Mouse (Mus musculus) liver, embryonic 14.5 days (tissue): ENCODE data around the gene Dlx2. TPM values are rescaled to one million over a fixed set of nuclear protein-coding genes. Genes with fewer than 3 reads are reported as not detected.

Experiments used
- ATAC-seq: fragments of 200-750 bp; cut with Nextera tagmentation; 2 replicates; pipeline ENCODE4 v1.8.0; 2017; ENCODE audit warnings: moderate number of reproducible peaks, mild to moderate bottlenecking, moderate library complexity; ENCODE audit not compliant: insufficient read depth
- DNase-seq, 3 experiments: peaks; one replicate each; pipeline ENCODE4 v3.0.0-alpha.2; 2012 to 2013; ENCODE audit warnings: low read depth in 3 of 3, low spot score in 3 of 3
- H3K27ac ChIP-seq: fragments of 300-500 bp; sonication (generic); 2 replicates; pipeline ENCODE4 v1.5.1; 2014; ENCODE audit warnings: moderate library complexity, mild to moderate bottlenecking, control low read depth, inconsistent platforms
- H3K27me3 ChIP-seq: fragments of 300-500 bp; sonication (generic); 2 replicates; pipeline ENCODE4 v1.6.1; 2014; ENCODE audit warnings: mild to moderate bottlenecking, low read length, moderate library complexity; ENCODE audit not compliant: control insufficient read depth, insufficient read depth
- H3K36me3 ChIP-seq: fragments of 300-500 bp; sonication (generic); replicated peaks from 2 replicates; pipeline ENCODE4 v1.6.1; 2014; ENCODE audit warnings: low read depth; ENCODE audit not compliant: control insufficient read depth, insufficient read depth
- H3K4me1 ChIP-seq, 2 experiments: fragments of 200-500 bp in 1 of 2; fragments of 300-500 bp in 1 of 2; sonication (generic) in 1 of 2; replicated peaks; 2 replicates each; pipeline ENCODE4 v1.6.1; 2012 to 2014; ENCODE audit warnings: antibody characterized with exemption in 1 of 2, inconsistent platforms in 1 of 2, low read length in 1 of 2; ENCODE audit not compliant: control insufficient read depth in 2 of 2, insufficient read depth in 2 of 2
- H3K4me2 ChIP-seq: fragments of 300-500 bp; sonication (generic); 2 replicates; pipeline ENCODE4 v1.6.1; 2014; ENCODE audit warnings: low read depth, mild to moderate bottlenecking, control low read depth, moderate library complexity
- H3K4me3 ChIP-seq, 2 experiments: fragments of 200-500 bp in 1 of 2; fragments of 300-500 bp in 1 of 2; sonication (generic) in 1 of 2; 2 replicates each; pipeline ENCODE4 v1.5.1; 2012 to 2014; ENCODE audit warnings: low read depth in 2 of 2, low read length in 2 of 2, mild to moderate bottlenecking in 2 of 2, control low read depth in 1 of 2, inconsistent platforms in 1 of 2, moderate library complexity in 1 of 2; ENCODE audit not compliant: insufficient read depth in 1 of 2
- H3K9ac ChIP-seq: fragments of 300-500 bp; sonication (generic); replicated peaks from 2 replicates; pipeline ENCODE4 v1.6.1; 2014; ENCODE audit warnings: mild to moderate bottlenecking, control low read depth, moderate library complexity
- H3K9me3 ChIP-seq: fragments of 300-500 bp; sonication (generic); 2 replicates; pipeline ENCODE4 v1.6.1; 2016; ENCODE audit warnings: low read length, mixed read lengths; ENCODE audit not compliant: control insufficient read depth
- CTCF ChIP-seq: IDR thresholded peaks from 2 replicates; pipeline ENCODE4 v1.5.1; 2016; ENCODE audit warnings: antibody characterized with exemption, low read depth, control low read depth
- EP300 ChIP-seq: IDR thresholded peaks from 2 replicates; pipeline ENCODE4 v1.6.1; 2016; ENCODE audit warnings: antibody characterized with exemption, low read depth
- WGBS: fragments of 180-500 bp; shearing (Covaris S2); extraction: QIAGEN DNeasy Blood & Tissue Kit; methylation state at CpG from one replicate; pipeline ENCODE4 v1.1.7; 2014; ENCODE audit not compliant: insufficient replicate concordance; 5-methylcytosine and 5-hydroxymethylcytosine counted together
- polyA plus RNA-seq, 2 experiments: library from polyadenylated mRNA; depleted of rRNA in 1 of 2; stranded (reverse) in 1 of 2; unstranded in 1 of 2; fragments of >200 nt; fragmentation: Nextera tagmentation in 1 of 2; extraction: Ambion mirVana in 1 of 2; gene quantifications; 2 replicates each; pipeline versions ENCODE4 v1.2.1 to v1.2.3; 2012 to 2014

Gene Dlx2
- polyA plus RNA-seq, 2 experiments, result 0.01 TPM; not detected in 1

GRCm38 (mm10) chr2:71528014-71528713 is 18.4 kb downstream of the Dlx2 start, which contains the start of gene Dlx1:
Gene Dlx1, plus strand, starts transcription at chr2:71528113.
- no peaks in the 10 kb centered on the region for H3K9me3 ChIP-seq
- no peak within 1 kb of the TSS for H3K27ac ChIP-seq
- no peaks in the 10 kb centered on the region for H3K4me1 ChIP-seq
- H3K4me3 ChIP-seq, result peak within 1 kb of the TSS in 1 of 2 experiments; percentile 31; a peak in 2 of 4 replicates
- TF ChIP-seq EP300, result no peak
- no peak for TF ChIP-seq CTCF
- peak within 1 kb of the TSS; percentile 60 for H3K4me2 ChIP-seq
- no peak within 1 kb of the TSS for H3K9ac ChIP-seq
- ATAC-seq, result no peak
- no peak for DNase-seq
- H3K27me3 ChIP-seq, result peaks cover 99% of the 10 kb centered on the region
- H3K36me3 ChIP-seq, result no peaks in the 10 kb centered on the region
- WGBS, result 3% methylated on average over 26 of the region's 26 CpGs

DNA sequence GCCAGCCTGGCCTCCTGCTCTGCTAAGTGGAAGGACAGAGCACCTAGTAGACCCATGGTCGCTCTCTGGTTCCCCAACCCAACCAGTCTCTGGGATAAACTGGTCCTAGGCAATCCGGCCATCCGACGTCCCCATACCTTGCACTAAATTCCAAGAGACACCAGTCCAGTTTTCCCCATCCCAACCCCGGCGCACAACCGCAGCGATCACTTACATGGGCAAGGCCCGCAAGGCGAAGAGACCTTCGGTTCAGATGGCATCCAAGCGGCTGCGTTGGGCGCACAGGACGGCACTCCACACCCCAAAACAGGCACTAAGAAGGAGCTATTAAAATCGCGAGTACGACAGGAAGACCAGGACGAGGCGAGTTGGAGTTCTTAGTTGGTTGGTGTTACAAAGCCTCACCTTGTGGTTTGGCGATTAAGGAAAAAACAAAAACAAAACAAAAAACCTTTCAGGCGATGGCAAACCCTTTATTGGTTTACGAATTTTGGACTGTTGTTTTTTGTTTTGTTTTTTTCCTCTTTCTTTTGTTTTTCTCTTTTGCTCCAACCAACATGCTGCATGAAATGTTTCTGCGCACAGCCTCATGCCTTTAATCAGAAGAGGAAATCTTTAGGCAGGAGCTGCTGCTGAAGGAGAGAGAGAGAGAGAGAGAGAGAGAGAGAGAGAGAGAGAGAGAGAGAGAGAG is 19.1 kb downstream of the Dlx2 start:
- Histone ChIP-seq H3K9ac (no peak overlapping the region), H3K9me3 (no peaks in the 10 kb centered on the region), H3K27ac (no peak overlapping the region), H3K4me2 (no peak overlapping the region), H3K27me3 (peaks cover 95% of the 10 kb centered on the region), H3K4me3 (no peak overlapping the region), H3K36me3 (no peaks in the 10 kb centered on the region), H3K4me1 (no peaks in the 10 kb centered on the region; a peak in 1 of 4 replicates)
- ATAC-seq, result no peak
- DNase-seq, result no peak
- 5% methylated on average over 24 of the region's 24 CpGs for WGBS
- no peak for TF ChIP-seq CTCF
- TF ChIP-seq EP300, result no peak

- no peaks in the 10 kb centered on the region; a peak in 1 of 4 replicates for H3K4me1 ChIP-seq
- H3K27ac ChIP-seq, result no peak overlapping the region
- H3K9me3 ChIP-seq, result no peaks in the 10 kb centered on the region
- DNase-seq (no peak), ATAC-seq (no peak)
- peaks cover 88% of the 10 kb centered on the region for H3K27me3 ChIP-seq
- no peak overlapping the region for H3K4me3 ChIP-seq
- H3K4me2 ChIP-seq, result no peak overlapping the region
- H3K36me3 ChIP-seq, result no peaks in the 10 kb centered on the region
- 4% methylated on average over 10 of the region's 10 CpGs for WGBS
- TF ChIP-seq CTCF, result no peak
- no peak for TF ChIP-seq EP300
- no peak overlapping the region for H3K9ac ChIP-seq
Observed at GRCm38 (mm10) chr2:71526595-71527322, 19.8 kb downstream of the Dlx2 start.

DNA sequence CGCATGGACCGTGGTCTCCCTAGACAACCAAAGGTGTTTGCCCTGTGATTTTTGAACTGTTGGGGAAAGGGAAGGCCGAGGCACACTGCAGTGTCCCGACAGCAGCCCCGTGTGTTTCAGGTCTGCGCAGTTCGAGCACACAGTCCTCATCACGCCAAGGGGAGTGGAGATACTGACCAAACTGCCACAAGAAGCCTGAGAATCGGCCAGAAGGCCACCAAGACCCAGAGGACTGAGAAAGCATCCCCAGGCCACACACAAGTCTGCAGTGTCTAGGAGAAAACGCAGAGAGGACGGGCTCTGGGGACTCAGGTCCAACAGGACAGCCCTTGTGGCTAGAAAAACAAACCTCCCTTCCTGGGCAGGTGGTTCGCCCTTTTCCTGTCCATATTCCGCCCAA is 21.8 kb downstream of the Dlx2 start:
- H3K27me3 ChIP-seq, result peaks cover 68% of the 10 kb centered on the region
- H3K27ac ChIP-seq, result no peak overlapping the region
- H3K4me1 ChIP-seq, result no peaks in the 10 kb centered on the region; a peak in 1 of 4 replicates
- H3K36me3 ChIP-seq, result no peaks in the 10 kb centered on the region
- H3K4me2 ChIP-seq, result no peak overlapping the region
- no peak overlapping the region for H3K4me3 ChIP-seq
- WGBS, result 34% methylated on average over 13 of the region's 13 CpGs
- ATAC-seq, result no peak
- DNase-seq, result no peak
- no peaks in the 10 kb centered on the region for H3K9me3 ChIP-seq
- no peak overlapping the region for H3K9ac ChIP-seq
- TF ChIP-seq EP300 (no peak), CTCF (no peak)

DNA sequence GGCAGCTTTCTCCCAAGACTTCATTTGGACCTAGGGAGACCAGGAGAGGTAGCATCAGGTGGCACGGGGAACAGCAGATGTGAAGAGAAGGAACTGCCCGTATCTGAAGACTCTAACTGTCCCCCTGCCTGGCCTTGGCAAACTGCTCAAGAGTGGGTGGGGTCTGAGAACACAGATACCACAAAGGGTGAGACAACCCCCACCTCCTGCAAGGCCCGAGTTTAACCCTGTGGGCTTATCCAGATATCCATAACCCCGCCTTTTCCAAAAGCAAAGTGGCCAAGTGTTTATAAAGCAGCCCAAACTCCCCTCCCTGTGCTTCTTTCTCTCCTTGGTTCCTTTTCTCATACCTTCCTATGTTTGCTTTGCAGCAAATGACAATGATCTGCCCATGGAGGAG is 23.1 kb downstream of the Dlx2 start:
- TF ChIP-seq CTCF (no peak), EP300 (no peak)
- Histone ChIP-seq H3K9me3 (no peaks in the 10 kb centered on the region), H3K4me1 (no peaks in the 10 kb centered on the region; a peak in 1 of 4 replicates), H3K27ac (no peak overlapping the region), H3K4me3 (no peak overlapping the region), H3K4me2 (no peak overlapping the region), H3K27me3 (peaks cover 54% of the 10 kb centered on the region), H3K36me3 (no peaks in the 10 kb centered on the region), H3K9ac (no peak overlapping the region)
- DNase-seq (no peak), ATAC-seq (no peak)
- WGBS, result 15% methylated on average over 4 of the region's 4 CpGs
